Mouse (Mus musculus): ENCODE results near the gene Usp3.

GRCm38 (mm10) chr9:66606851-66607250, 13.9 kb upstream of the Usp3 start:
- no peak for TF ChIP-seq CTCF (IDR thresholded peaks at IDR 0.05)
- TF ChIP-seq POLR2A (IDR thresholded peaks at IDR 0.05; ENCODE audit: insufficient read depth, low read depth, low read length) = no peak
